Mouse (Mus musculus): ENCODE measurements at regions not wholly inside any gene's neighbourhood (a gene's known extent, or its start where the extent isn't known, plus 50 kb on each side); places are given as distances from the start of the nearest gene placed in this dataset.

GRCm38 (mm10) chr3:130878834-130879233, 148.6 kb upstream of the Rpl34 start:
- no peak overlapping the region for H3K4me3 ChIP-seq (ENCODE audit: low read depth, low read length)
- WGBS, result 91% methylated on average over 7 of the region's 7 CpGs
- no peak overlapping the region for H3K9ac ChIP-seq (ENCODE audit: low read length)
- H3K4me1 ChIP-seq (ENCODE audit: control insufficient read depth, insufficient read depth, low read length), result no peaks in the 10 kb centered on the region
- no peaks in the 10 kb centered on the region for H3K27me3 ChIP-seq (replicated peaks; ENCODE audit: control insufficient read depth, insufficient read depth, low read length)
- H3K27ac ChIP-seq (ENCODE audit: low read depth, low read length), result no peak overlapping the region
- ATAC-seq (no peak), DNase-seq (ENCODE audit: low spot score) (no peak)
- no peaks in the 10 kb centered on the region for H3K36me3 ChIP-seq (ENCODE audit: control insufficient read depth, insufficient read depth, low read length)
- H3K4me2 ChIP-seq (ENCODE audit: low read length), result no peak overlapping the region
- H3K9me3 ChIP-seq (replicated peaks; ENCODE audit: control insufficient read depth, low read length), result no peaks in the 10 kb centered on the region

GRCm38 (mm10) chr3:130877981-130878380, 147.8 kb upstream of the Rpl34 start:
- ATAC-seq (no peak), DNase-seq (ENCODE audit: low spot score) (no peak)
- Histone ChIP-seq H3K27ac (ENCODE audit: low read depth, low read length) (no peak overlapping the region), H3K36me3 (ENCODE audit: control insufficient read depth, insufficient read depth, low read length) (no peaks in the 10 kb centered on the region), H3K9ac (ENCODE audit: low read length) (no peak overlapping the region), H3K4me1 (ENCODE audit: control insufficient read depth, insufficient read depth, low read length) (no peaks in the 10 kb centered on the region), H3K27me3 (replicated peaks; ENCODE audit: control insufficient read depth, insufficient read depth, low read length) (no peaks in the 10 kb centered on the region), H3K9me3 (replicated peaks; ENCODE audit: control insufficient read depth, low read length) (no peaks in the 10 kb centered on the region), H3K4me3 (ENCODE audit: low read depth, low read length) (no peak overlapping the region), H3K4me2 (ENCODE audit: low read length) (no peak overlapping the region)
- 90% methylated on average over 5 of the region's 5 CpGs for WGBS

- WGBS, result 95% methylated on average over 11 of the region's 11 CpGs
- H3K27ac ChIP-seq (ENCODE audit: low read depth, low read length), result no peak overlapping the region
- no peaks in the 10 kb centered on the region for H3K36me3 ChIP-seq (ENCODE audit: control insufficient read depth, insufficient read depth, low read length)
- H3K4me2 ChIP-seq (ENCODE audit: low read length), result no peak overlapping the region
- ATAC-seq (no peak), DNase-seq (ENCODE audit: low spot score) (no peak)
- H3K9me3 ChIP-seq (replicated peaks; ENCODE audit: control insufficient read depth, low read length), result no peaks in the 10 kb centered on the region
- no peak overlapping the region for H3K4me3 ChIP-seq (ENCODE audit: low read depth, low read length)
- H3K9ac ChIP-seq (ENCODE audit: low read length), result no peak overlapping the region
- no peaks in the 10 kb centered on the region for H3K27me3 ChIP-seq (replicated peaks; ENCODE audit: control insufficient read depth, insufficient read depth, low read length)
- H3K4me1 ChIP-seq (ENCODE audit: control insufficient read depth, insufficient read depth, low read length), result no peaks in the 10 kb centered on the region
Observed at GRCm38 (mm10) chr3:130873745-130874144, 143.5 kb upstream of the Rpl34 start.

- DNase-seq (ENCODE audit: low spot score) (no peak), ATAC-seq (no peak)
- Histone ChIP-seq H3K27me3 (replicated peaks; ENCODE audit: control insufficient read depth, insufficient read depth, low read length) (no peaks in the 10 kb centered on the region), H3K9ac (ENCODE audit: low read length) (no peak overlapping the region), H3K4me2 (ENCODE audit: low read length) (no peak overlapping the region), H3K9me3 (replicated peaks; ENCODE audit: control insufficient read depth, low read length) (no peaks in the 10 kb centered on the region), H3K36me3 (ENCODE audit: control insufficient read depth, insufficient read depth, low read length) (no peaks in the 10 kb centered on the region), H3K4me1 (ENCODE audit: control insufficient read depth, insufficient read depth, low read length) (no peaks in the 10 kb centered on the region), H3K27ac (ENCODE audit: low read depth, low read length) (no peak overlapping the region), H3K4me3 (ENCODE audit: low read depth, low read length) (no peak overlapping the region)
- WGBS, result 85% methylated on average over 19 of the region's 19 CpGs
Observed at GRCm38 (mm10) chr3:130866952-130867632, 136.9 kb upstream of the Rpl34 start.

- Histone ChIP-seq H3K9me3 (replicated peaks; ENCODE audit: control insufficient read depth, low read length) (no peaks in the 10 kb centered on the region), H3K4me1 (ENCODE audit: control insufficient read depth, insufficient read depth, low read length) (no peaks in the 10 kb centered on the region), H3K4me2 (ENCODE audit: low read length) (no peak overlapping the region), H3K4me3 (ENCODE audit: low read depth, low read length) (no peak overlapping the region), H3K27me3 (replicated peaks; ENCODE audit: control insufficient read depth, insufficient read depth, low read length) (no peaks in the 10 kb centered on the region), H3K36me3 (ENCODE audit: control insufficient read depth, insufficient read depth, low read length) (no peaks in the 10 kb centered on the region), H3K27ac (ENCODE audit: low read depth, low read length) (no peak overlapping the region), H3K9ac (ENCODE audit: low read length) (no peak overlapping the region)
- DNase-seq (ENCODE audit: low spot score), result no peak
- no peak for ATAC-seq
- WGBS, result 82% methylated on average over 1 of the region's 1 CpGs
Observed at GRCm38 (mm10) chr3:130864783-130865182, 134.6 kb upstream of the Rpl34 start.

GRCm38 (mm10) chr3:130863376-130863775, 133.2 kb upstream of the Rpl34 start:
- H3K4me2 ChIP-seq (ENCODE audit: low read length), result no peak overlapping the region
- H3K9ac ChIP-seq (ENCODE audit: low read length), result no peak overlapping the region
- no peaks in the 10 kb centered on the region for H3K4me1 ChIP-seq (ENCODE audit: control insufficient read depth, insufficient read depth, low read length)
- ATAC-seq, result no peak
- no peak overlapping the region for H3K27ac ChIP-seq (ENCODE audit: low read depth, low read length)
- H3K27me3 ChIP-seq (replicated peaks; ENCODE audit: control insufficient read depth, insufficient read depth, low read length), result no peaks in the 10 kb centered on the region
- H3K9me3 ChIP-seq (replicated peaks; ENCODE audit: control insufficient read depth, low read length), result no peaks in the 10 kb centered on the region
- WGBS, result 97% methylated on average over 5 of the region's 5 CpGs
- H3K36me3 ChIP-seq (ENCODE audit: control insufficient read depth, insufficient read depth, low read length), result no peaks in the 10 kb centered on the region
- no peak for DNase-seq (ENCODE audit: low spot score)
- H3K4me3 ChIP-seq (ENCODE audit: low read depth, low read length), result no peak overlapping the region

- DNase-seq (ENCODE audit: low spot score) (no peak), ATAC-seq (no peak)
- 90% methylated on average over 5 of the region's 5 CpGs for WGBS
- Histone ChIP-seq H3K4me2 (ENCODE audit: low read length) (no peak overlapping the region), H3K9ac (ENCODE audit: low read length) (no peak overlapping the region), H3K9me3 (replicated peaks; ENCODE audit: control insufficient read depth, low read length) (no peaks in the 10 kb centered on the region), H3K4me3 (ENCODE audit: low read depth, low read length) (no peak overlapping the region), H3K4me1 (ENCODE audit: control insufficient read depth, insufficient read depth, low read length) (no peaks in the 10 kb centered on the region), H3K27me3 (replicated peaks; ENCODE audit: control insufficient read depth, insufficient read depth, low read length) (no peaks in the 10 kb centered on the region), H3K27ac (ENCODE audit: low read depth, low read length) (no peak overlapping the region), H3K36me3 (ENCODE audit: control insufficient read depth, insufficient read depth, low read length) (no peaks in the 10 kb centered on the region)
Observed at GRCm38 (mm10) chr3:130860315-130860714, 130.1 kb upstream of the Rpl34 start.

- no peak overlapping the region for H3K27ac ChIP-seq (ENCODE audit: low read depth, low read length)
- WGBS, result 89% methylated on average over 9 of the region's 9 CpGs
- no peaks in the 10 kb centered on the region for H3K4me1 ChIP-seq (ENCODE audit: control insufficient read depth, insufficient read depth, low read length)
- no peaks in the 10 kb centered on the region for H3K27me3 ChIP-seq (replicated peaks; ENCODE audit: control insufficient read depth, insufficient read depth, low read length)
- ATAC-seq (no peak), DNase-seq (ENCODE audit: low spot score) (no peak)
- no peak overlapping the region for H3K9ac ChIP-seq (ENCODE audit: low read length)
- no peaks in the 10 kb centered on the region for H3K9me3 ChIP-seq (replicated peaks; ENCODE audit: control insufficient read depth, low read length)
- no peak overlapping the region for H3K4me3 ChIP-seq (ENCODE audit: low read depth, low read length)
- no peak overlapping the region for H3K4me2 ChIP-seq (ENCODE audit: low read length)
- no peaks in the 10 kb centered on the region for H3K36me3 ChIP-seq (ENCODE audit: control insufficient read depth, insufficient read depth, low read length)
Observed at GRCm38 (mm10) chr3:130853866-130854265, 123.7 kb upstream of the Rpl34 start.

GRCm38 (mm10) chr3:130850766-130851308, 120.6 kb upstream of the Rpl34 start:
- Histone ChIP-seq H3K27ac (ENCODE audit: low read depth, low read length) (no peak overlapping the region), H3K4me1 (ENCODE audit: control insufficient read depth, insufficient read depth, low read length) (no peaks in the 10 kb centered on the region), H3K4me2 (ENCODE audit: low read length) (no peak overlapping the region), H3K36me3 (ENCODE audit: control insufficient read depth, insufficient read depth, low read length) (no peaks in the 10 kb centered on the region), H3K4me3 (ENCODE audit: low read depth, low read length) (no peak overlapping the region), H3K9me3 (replicated peaks; ENCODE audit: control insufficient read depth, low read length) (no peaks in the 10 kb centered on the region), H3K9ac (ENCODE audit: low read length) (no peak overlapping the region), H3K27me3 (replicated peaks; ENCODE audit: control insufficient read depth, insufficient read depth, low read length) (no peaks in the 10 kb centered on the region)
- ATAC-seq (no peak), DNase-seq (ENCODE audit: low spot score) (no peak)
- WGBS, result 64% methylated on average over 5 of the region's 5 CpGs
